Mouse (Mus musculus): ENCODE results near the gene Creld1. TPM values are rescaled to one million over a fixed set of nuclear protein-coding genes. Genes with fewer than 3 reads are reported as not detected.
A peak's percentile ranks its signal among the peaks of the same experiment; 100 is the strongest.

Gene Creld1
- total RNA-seq, 4 experiments from 2014 or later: 60.8 to 69.9 (median 67.4) TPM

DNA sequence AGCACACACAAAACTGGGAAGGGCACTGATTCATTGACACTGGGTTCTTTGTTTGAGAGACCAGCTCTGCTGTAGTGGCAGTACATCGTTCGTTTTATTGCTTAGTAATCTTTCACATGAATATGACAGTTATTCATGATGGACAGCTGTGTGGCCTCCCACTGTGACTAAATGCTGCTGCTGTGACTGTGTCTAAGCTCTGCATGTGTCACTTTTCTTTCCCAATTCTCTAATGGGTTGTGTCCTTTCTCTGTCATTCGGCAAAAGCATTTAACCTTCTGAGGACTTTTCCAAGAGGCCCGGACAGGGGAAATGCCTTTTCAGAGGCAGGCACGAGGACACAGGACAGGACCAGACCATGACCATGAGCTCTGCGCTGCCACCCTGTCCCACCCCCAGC, 30.8 kb downstream of the Creld1 start:
- no peak for DNase-seq

GRCm38 (mm10) chr6:113514600-113514999, 31.5 kb downstream of the Creld1 start:
- DNase-seq: no peak

DNA sequence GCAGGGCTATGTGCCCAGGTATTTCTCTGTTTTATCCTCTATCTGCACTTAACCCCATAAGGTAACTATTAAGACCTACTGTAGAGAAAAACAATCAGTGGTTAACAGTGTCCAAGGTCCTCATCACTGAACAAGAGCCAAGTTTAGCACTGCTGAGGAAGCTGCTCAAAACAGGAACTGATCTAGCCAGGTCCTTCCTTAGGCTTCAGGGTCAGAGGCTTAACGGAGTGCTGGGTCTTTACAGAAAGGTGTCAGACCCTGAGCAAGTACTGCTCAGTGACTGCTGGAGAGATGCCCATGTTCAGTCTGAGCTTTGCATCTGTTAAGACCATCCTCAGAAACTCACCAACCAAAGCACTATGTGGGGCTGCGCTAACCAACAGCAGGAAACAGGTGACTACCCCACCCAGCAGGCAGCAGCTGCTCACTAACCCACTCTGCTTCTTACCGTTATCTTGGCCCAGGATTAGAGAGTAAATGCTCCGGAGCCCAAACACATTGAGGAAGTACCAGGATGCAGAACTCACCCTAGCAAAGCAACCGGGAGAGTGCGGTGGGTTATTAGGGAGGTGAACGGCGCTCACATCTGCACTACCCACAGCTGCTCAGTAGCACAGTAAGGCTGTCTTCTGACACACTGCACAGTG, 34.5 kb downstream of the Creld1 start:
- DNase-seq: no peak

DNA sequence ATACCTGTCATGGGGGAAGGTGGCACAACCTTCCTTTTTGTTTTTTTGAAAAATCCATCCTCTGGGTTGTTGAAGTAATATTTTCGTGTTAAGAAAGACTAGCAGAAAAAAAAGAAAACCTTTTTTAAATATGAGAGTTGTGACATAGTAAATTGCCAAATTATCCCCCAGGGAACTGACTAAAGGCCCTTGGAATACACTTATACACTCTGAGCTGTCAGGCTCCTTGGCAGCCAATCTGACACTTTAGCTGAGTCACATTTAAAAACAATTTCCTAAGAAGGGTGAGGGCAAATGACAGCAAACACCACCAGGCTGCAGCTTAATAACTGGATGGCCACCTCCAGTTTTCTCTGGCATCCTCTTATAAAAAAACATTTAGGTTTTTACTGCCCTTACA, 39.2 kb downstream of the Creld1 start:
- no peak for DNase-seq

DNA sequence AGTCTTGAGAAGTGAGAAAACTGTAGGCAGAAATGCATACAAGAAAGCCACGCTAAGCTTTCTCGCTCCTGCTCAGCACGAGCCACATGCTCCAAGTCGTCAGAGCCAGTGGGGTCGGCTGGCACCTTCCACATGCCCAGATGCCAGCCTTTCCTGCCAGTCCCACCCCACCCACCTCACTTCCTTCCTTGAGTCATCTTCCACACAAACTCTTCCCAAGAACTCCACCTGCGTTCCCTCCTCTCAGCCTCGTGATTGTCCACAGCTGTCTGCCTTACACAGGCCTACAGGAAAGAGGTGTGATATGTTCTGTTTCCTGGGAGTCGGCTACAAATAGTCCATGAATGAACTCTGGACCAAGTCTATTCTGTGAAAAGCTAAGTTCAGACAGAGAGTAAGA, 40.3 kb downstream of the Creld1 start:
- no peak for DNase-seq

DNA sequence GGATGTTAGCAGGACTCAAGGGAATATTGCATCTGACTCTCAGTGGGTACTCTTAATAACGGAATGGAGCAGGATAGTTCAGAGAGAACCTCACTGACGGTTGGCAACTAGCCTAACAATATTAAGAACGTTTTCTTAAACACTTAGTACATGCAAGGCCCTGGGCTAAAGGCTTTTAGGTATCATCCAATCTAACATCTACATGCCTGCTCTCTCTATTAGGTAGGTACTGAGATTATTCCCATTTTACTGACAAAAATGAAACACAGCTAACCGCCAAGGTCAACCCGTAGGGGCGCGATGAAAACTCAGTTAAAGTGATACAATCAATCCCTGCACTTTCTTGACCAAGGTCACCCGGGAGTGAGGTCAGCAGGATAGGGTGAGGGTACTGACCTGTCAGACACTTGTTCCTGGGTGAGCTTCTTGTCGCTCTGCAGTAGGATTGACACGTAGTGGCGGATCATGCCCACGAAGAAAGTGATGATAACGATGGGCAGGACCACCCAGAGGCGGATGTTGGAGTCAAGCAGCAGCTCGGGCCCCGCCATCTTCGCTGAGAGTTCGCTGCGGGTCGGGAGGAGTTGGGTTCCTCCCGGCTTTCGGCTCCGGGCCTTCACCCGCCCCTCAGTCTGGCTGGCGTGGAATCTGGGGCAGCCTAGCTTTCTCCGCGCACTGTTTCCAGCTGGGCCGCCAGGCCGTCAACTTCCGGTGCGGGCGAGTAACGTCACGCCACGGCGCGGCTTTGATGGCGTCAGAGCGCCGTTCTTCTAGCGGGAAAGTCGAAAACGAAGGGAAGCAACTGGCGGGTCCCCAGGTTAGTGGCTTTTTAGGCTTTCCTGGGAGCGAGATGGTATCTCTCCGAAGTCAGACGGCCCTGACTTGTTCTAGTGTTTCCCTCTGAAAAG, 48.1 kb downstream of the Creld1 start, which contains the start of the genes Emc3 and Fancd2:
Gene Emc3 (minus strand): TSS at position 721 of the 908 bp plus-strand sequence.
Gene Fancd2 (plus strand): TSS at position 751 of the 908 bp plus-strand sequence.
- peak; percentile 83 for DNase-seq

DNA sequence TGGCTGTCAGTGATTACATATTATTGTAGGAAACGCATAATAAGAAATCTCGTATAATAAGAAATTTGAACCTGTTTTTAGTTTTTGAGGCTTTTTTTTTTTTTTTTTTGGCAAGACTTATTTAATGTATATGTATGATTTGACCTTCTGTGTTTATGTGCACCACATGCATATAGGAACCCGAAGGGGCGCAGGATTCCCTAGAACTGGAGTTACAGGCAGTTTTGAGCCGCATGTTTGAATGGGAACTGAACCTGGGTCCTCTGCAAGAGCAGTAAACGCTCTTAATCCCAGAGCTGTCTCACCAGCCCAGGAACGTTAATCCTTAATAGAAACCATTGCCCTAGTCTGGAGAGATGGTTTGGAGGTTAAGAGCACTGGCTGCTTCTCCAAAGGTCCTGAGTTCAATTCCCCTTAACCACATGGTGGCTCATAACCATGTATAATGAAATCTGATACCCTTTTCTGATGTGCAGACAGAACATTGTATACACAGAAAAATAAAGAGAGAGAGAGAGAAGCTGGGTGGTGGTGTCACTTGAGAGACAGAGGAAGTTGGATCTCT, 48.8 kb downstream of the Creld1 start:
- DNase-seq: no peak

- no peak for DNase-seq
These were observed 51.8 kb downstream of the Creld1 start for GRCm38 (mm10) chr6:113534886-113535285.

- no peak for DNase-seq
These were observed 58.5 kb downstream of the Creld1 start for GRCm38 (mm10) chr6:113541610-113542009.

Small RNA genes lying within 50 kb of the gene (microRNA-seq; reads per million reads assigned to microRNA genes)
- gene Gm23365: 0 reads per million in 2 experiments

Other genes with a start within 250 kb of the Creld1 start
- gene Mtmr14, start 245.5 kb upstream of the Creld1 start, total RNA-seq (2022): 10 to 100 TPM; 19.6 to 24.8 (median 23.1) TPM
- gene Cpne9, start 201.0 kb upstream of the Creld1 start, total RNA-seq (2022): 1 to 10 TPM; 4.4 to 8.6 (median 5.8) TPM
- gene Brpf1, start 176.2 kb upstream of the Creld1 start, total RNA-seq (2022): 10 to 100 TPM; 19.5 to 32.3 (median 29.5) TPM
- 10 to 100 TPM; 14.4 to 21.7 (median 17.1) TPM for gene Ogg1, start 156.3 kb upstream of the Creld1 start, total RNA-seq (2022)
- 10 to 100 TPM; 50.1 to 74.6 (median 64.6) TPM for gene Camk1, start 139.3 kb upstream of the Creld1 start, total RNA-seq (2022)
- gene Tada3, start 105.4 kb upstream of the Creld1 start, total RNA-seq (2022): 10 to 100 TPM; 39.3 to 47.1 (median 43.4) TPM
- gene Arpc4, start 105.2 kb upstream of the Creld1 start, total RNA-seq (2022): 100 to 1,000 TPM; 199 to 228 (median 204) TPM
- 1 to 10 TPM; 2.6 to 7.4 (median 3.9) TPM for gene Ttll3, start 94.0 kb upstream of the Creld1 start, total RNA-seq (2022)
- 10 to 100 TPM in 3 of 4 experiments, 1 to 10 TPM in 1; 7.6 to 13.8 (median 11.6) TPM for gene Rpusd3, start 64.0 kb upstream of the Creld1 start, total RNA-seq (2022)
- 100 to 1,000 TPM; 185 to 405 (median 283) TPM for gene Cidec, start 47.5 kb upstream of the Creld1 start, total RNA-seq (2022)
- 10 to 100 TPM; 40.6 to 52.5 (median 46.4) TPM for gene Jagn1, start 40.7 kb upstream of the Creld1 start, total RNA-seq (2022)
- gene Il17re, start 24.8 kb upstream of the Creld1 start, total RNA-seq (2022): 1 to 10 TPM in 3 of 4 experiments, under 1 TPM in 1; 0.74 to 1.9 (median 1.1) TPM
- 10 to 100 TPM; 17.5 to 29.1 (median 24.0) TPM for gene Il17rc, start 11.9 kb upstream of the Creld1 start, total RNA-seq (2022)
- under 1 TPM; 0.20 to 0.40 (median 0.31) TPM for gene Prrt3, start 18.6 kb downstream of the Creld1 start, total RNA-seq (2022)
- 100 to 1,000 TPM in 1 of 4 experiments, 10 to 100 TPM in 3; 81.3 to 119 (median 96.3) TPM for gene Emc3, start 48.4 kb downstream of the Creld1 start, total RNA-seq (2022)
- gene Fancd2, start 48.4 kb downstream of the Creld1 start, total RNA-seq (2022): 1 to 10 TPM in 2 of 4 experiments, under 1 TPM in 2; 0.35 to 2.0 (median 0.88) TPM
- gene Fancd2os, start 117.4 kb downstream of the Creld1 start, total RNA-seq (2022): under 1 TPM in 1 of 4 experiments, not detected in 3; 0.35 TPM
- gene Brk1, start 121.5 kb downstream of the Creld1 start, total RNA-seq (2022): 100 to 1,000 TPM; 180 to 239 (median 200) TPM
- 10 to 100 TPM; 29.5 to 34.0 (median 32.1) TPM for gene Vhl, start 140.7 kb downstream of the Creld1 start, total RNA-seq (2022)
- 10 to 100 TPM; 11.8 to 38.3 (median 22.4) TPM for gene Irak2, start 155.2 kb downstream of the Creld1 start, total RNA-seq (2022)
- gene Tatdn2, start 213.8 kb downstream of the Creld1 start, total RNA-seq (2022): 10 to 100 TPM; 56.1 to 74.8 (median 64.0) TPM
- 1 to 10 TPM in 1 of 4 experiments, not detected in 3; 1.4 TPM for gene Ghrl, start 236.6 kb downstream of the Creld1 start, total RNA-seq (2022)